28 mouse cellular contexts compared by ENCODE assay signal in genomic region chr3:79283031-79283430, GRCm38 (mm10). TPM values are rescaled to one million over a fixed set of nuclear protein-coding genes. Genes with fewer than 3 reads are reported as not detected.
DNase-seq lines count a peak whose midpoint lies in the region; TF ChIP-seq lines count a peak whose summit lies in the region.
"Had no signal": no experiment of that assay in that cellular context is flagged by ENCODE, and none has a peak within 500 bp of the region (broad histone marks: within the 10 kb centered on the region; RNA-seq: fewer than 3 reads in every experiment).

No protein-coding gene starts in this region.

- H3K27me3 ChIP-seq in kidney, adult 2 months (replicated peaks; ENCODE audit: control insufficient read depth, insufficient read depth, low read length): no peaks in the 10 kb centered on the region
- H3K27me3 ChIP-seq in C2C12 (ENCODE audit: control insufficient read depth, insufficient read depth, insufficient read length): no peaks in the 10 kb centered on the region
- H3K27me3 ChIP-seq in forebrain, embryonic 10.5 days (ENCODE audit: poor library complexity, severe bottlenecking): peaks cover 4% of the 10 kb centered on the region
- H3K27me3 ChIP-seq: limb, embryonic 15.5 days; midbrain, embryonic 12.5 days; Patski had no signal

- peaks cover 70% of the 10 kb centered on the region for H3K79me3 ChIP-seq in C2C12 (ENCODE audit: low read depth)

- H3ac ChIP-seq in C2C12 (ENCODE audit: control insufficient read depth, insufficient read length, low read depth): no peak overlapping the region

- 13% methylated on average over 2 of the region's 2 CpGs for WGBS in kidney, adult 2 months
- WGBS in forebrain, embryonic 10.5 days: 61% methylated on average over 2 of the region's 2 CpGs

- 0 out of 2 replicates have a peak overlapping the region, but pooled peaks have one; percentile 40 for H3K27ac ChIP-seq in kidney, adult 2 months (ENCODE audit: insufficient read depth, low read depth, low read length)
- no peak overlapping the region for H3K27ac ChIP-seq in forebrain, embryonic 10.5 days
- H3K27ac ChIP-seq: forebrain, embryonic 12.5 days; heart, embryonic 10.5 days; limb, embryonic 15.5 days; liver, embryonic 15.5 days; midbrain, embryonic 12.5 days had no signal

- intact Hi-C loops in heart, postnatal 25 days (cut with DNase I): no loop called here

- DNase-seq in heart, adult 11 months: peak; percentile 88
- no peak for DNase-seq in heart, postnatal 25 days (ENCODE audit: low spot score)
- DNase-seq in kidney, adult 2 months: peak; percentile 45
- DNase-seq in kidney, postnatal 4 days: no peak
- peak; percentile 25 for DNase-seq in mesoderm, embryonic 11.5 days (ENCODE audit: low read depth, low spot score)
- DNase-seq in forebrain, embryonic 10.5 days (ENCODE audit: extremely low spot score, low spot score): no peak
- DNase-seq: adrenal gland, postnatal 25 days; cerebellum, adult 11 months; cerebellum, postnatal 10 days; gastrocnemius, postnatal 25 days; heart, postnatal 4 days; right cerebral cortex, postnatal 25 days; thymus, adult 2 months had no signal

- peaks cover 84% of the 10 kb centered on the region for H3K79me2 ChIP-seq in C2C12 (ENCODE audit: control insufficient read depth, insufficient read depth)

- TF ChIP-seq POLR2A in kidney, adult 2 months (IDR thresholded peaks at IDR 0.05; ENCODE audit: low read depth, low read length): no peak

- H3K36me3 ChIP-seq in kidney, adult 2 months (ENCODE audit: control insufficient read depth, insufficient read depth, low read length): no peaks in the 10 kb centered on the region
- H3K36me3 ChIP-seq in C2C12 (ENCODE audit: control insufficient read depth, insufficient read depth): no peaks in the 10 kb centered on the region
- no peaks in the 10 kb centered on the region for H3K36me3 ChIP-seq in forebrain, embryonic 10.5 days (replicated peaks)
- H3K36me3 ChIP-seq: forebrain, embryonic 12.5 days; heart, embryonic 10.5 days; limb, embryonic 15.5 days; liver, embryonic 15.5 days; midbrain, embryonic 12.5 days had no signal

- H3K9me3 ChIP-seq in forebrain, embryonic 10.5 days: no peaks in the 10 kb centered on the region
- H3K9me3 ChIP-seq: forebrain, embryonic 12.5 days; heart, embryonic 10.5 days; limb, embryonic 15.5 days; liver, embryonic 15.5 days; midbrain, embryonic 12.5 days had no signal

- peaks cover 33% of the 10 kb centered on the region for H3K4me1 ChIP-seq in kidney, adult 2 months (ENCODE audit: control insufficient read depth, insufficient read depth, low read length)
- H3K4me1 ChIP-seq in forebrain, embryonic 10.5 days: peaks cover 47% of the 10 kb centered on the region

- peak overlapping the region; percentile 26; the same call in 1 of the 2 replicates for H3K4me3 ChIP-seq in kidney, adult 2 months (ENCODE audit: insufficient read depth, low read depth, low read length)
- H3K4me3 ChIP-seq in C2C12 (ENCODE audit: insufficient read depth, poor library complexity, severe bottlenecking): no peak overlapping the region
- no peak overlapping the region for H3K4me3 ChIP-seq in forebrain, embryonic 10.5 days
- H3K4me3 ChIP-seq: forebrain, embryonic 12.5 days; heart, embryonic 10.5 days; limb, embryonic 15.5 days; liver, embryonic 15.5 days; midbrain, embryonic 12.5 days had no signal

- no peak for TF ChIP-seq CTCF in kidney, adult 2 months (conservative IDR thresholded peaks at IDR 0.05; ENCODE audit: insufficient read depth, insufficient read length, low read depth, low read length)
- TF ChIP-seq CTCF in C2C12 (IDR thresholded peaks at IDR 0.05; ENCODE audit: control insufficient read depth, insufficient read depth, insufficient read length): no peak

TF ChIP-seq in C2C12, 6 proteins besides CTCF, POLR2A, EP300 and RAD21:
- TF ChIP-seq MYOD1 (IDR thresholded peaks at IDR 0.05; ENCODE audit: control insufficient read depth, insufficient read length, low read depth): peak; percentile 15
- no peak for TF ChIP-seq MAX (IDR thresholded peaks at IDR 0.05)
- no peak for TF ChIP-seq FOSL1 (IDR thresholded peaks at IDR 0.05; ENCODE audit: insufficient read depth, low read length, poor library complexity, severe bottlenecking)

RNA-seq across cellular contexts. Expression of gene Rapgef2, which starts 3.3 kb away (rescaled TPM):
- 10 to 100 TPM; 25.7 to 36.5 TPM for total RNA-seq in heart, postnatal 25 days (2021)
- 7.6 and 8.0 TPM in 2 replicates for polyA plus RNA-seq in kidney, adult 2 months (2012; rRNA removed)
- polyA plus RNA-seq in C2C12 (2012; fragmentation: generic; extraction: Trizol): 5.6 TPM
- 4.4 and 5.2 TPM in 2 replicates for polyA plus RNA-seq in forebrain, embryonic 10.5 days (2016; fragmentation: Nextera tagmentation; extraction: Ambion mirVana)

RNA-seq across cellular contexts. Expression of gene Gm17359, which starts 53.4 kb away (rescaled TPM):
- not detected for total RNA-seq in heart, postnatal 25 days (2021)
- polyA plus RNA-seq in kidney, adult 2 months (2012; rRNA removed): 0.08 and 0.10 TPM in 2 replicates
- polyA plus RNA-seq in C2C12 (2012; fragmentation: generic; extraction: Trizol): not detected
- not detected in 2 replicates for polyA plus RNA-seq in forebrain, embryonic 10.5 days (2016; fragmentation: Nextera tagmentation; extraction: Ambion mirVana)
- total RNA-seq: adrenal gland, postnatal 25 days; gastrocnemius, postnatal 25 days; heart, postnatal 4 days; layer of hippocampus, adult 18-20 months; left cerebral cortex, postnatal 36 days had no signal
- polyA plus RNA-seq: activated CD4-positive, CD25-positive, alpha-beta regulatory T cell, adult 4 months; forebrain, embryonic 12.5 days; frontal cortex, adult 2 months; heart, embryonic 10.5 days; intestine, embryonic 14.5 days; kidney, embryonic 14.5 days; limb, embryonic 15.5 days; lung, postnatal 0 days; midbrain, embryonic 12.5 days; Patski; stomach, embryonic 16.5 days had no signal

Comparison
In these comparisons a context has a peak if more than half of its experiments do, and no peak if none do; other contexts are left out.
1. DNase-seq: peak in heart, adult 11 months (single experiment), kidney, adult 2 months (single experiment) and mesoderm, embryonic 11.5 days (single experiment); none in heart, postnatal 25 days (single experiment), kidney, postnatal 4 days (0 of 2) and forebrain, embryonic 10.5 days (single experiment).